Mouse (Mus musculus): Measurements from ENCODE around the gene Iqcc. TPM values are rescaled to one million over a fixed set of nuclear protein-coding genes. Genes with fewer than 3 reads are reported as not detected.
A peak's percentile ranks its signal among the peaks of the same experiment; 100 is the strongest.

Gene Iqcc
- polyA plus RNA-seq, 1 experiment, result 31.1 TPM

GRCm38 (mm10) chr4:129614093-129614492 lies 4.8 kb downstream of the Iqcc start, which contains the start of gene Dcdc2b:
Dcdc2b (minus strand) TSS chr4:129614257.
- Histone ChIP-seq H3K4me3 (replicated peaks; ENCODE audit: extremely low read depth, low read depth, low read length) (no peak within 1 kb of the TSS), H3K4me1 (ENCODE audit: control insufficient read depth, insufficient read depth, low read length) (no peaks in the 10 kb centered on the region)
- no peak for TF ChIP-seq POLR2A (IDR thresholded peaks at IDR 0.05; ENCODE audit: borderline replicate concordance, extremely low read depth, low read depth, low read length)
- no peak for TF ChIP-seq CTCF (IDR thresholded peaks at IDR 0.05; ENCODE audit: insufficient read depth, low read length)
- WGBS, result 63% methylated on average over 6 of the region's 6 CpGs
- DNase-seq, result peak; percentile 62

- no peaks in the 10 kb centered on the region for H3K4me1 ChIP-seq (ENCODE audit: control insufficient read depth, insufficient read depth, low read length)
- WGBS, result 56% methylated on average over 4 of the region's 4 CpGs
- no peak for DNase-seq
- TF ChIP-seq POLR2A (IDR thresholded peaks at IDR 0.05; ENCODE audit: borderline replicate concordance, extremely low read depth, low read depth, low read length), result no peak
- no peak for TF ChIP-seq CTCF (IDR thresholded peaks at IDR 0.05; ENCODE audit: insufficient read depth, low read length)
- H3K4me3 ChIP-seq (replicated peaks; ENCODE audit: extremely low read depth, low read depth, low read length), result no peak overlapping the region
Measured at GRCm38 (mm10) chr4:129610472-129610871, 8.4 kb downstream of the Iqcc start.

- no peak for DNase-seq
- H3K4me1 ChIP-seq (ENCODE audit: control insufficient read depth, insufficient read depth, low read length), result no peaks in the 10 kb centered on the region
- WGBS, result 66% methylated on average over 4 of the region's 4 CpGs
- H3K4me3 ChIP-seq (replicated peaks; ENCODE audit: extremely low read depth, low read depth, low read length), result no peak overlapping the region
- TF ChIP-seq POLR2A (IDR thresholded peaks at IDR 0.05; ENCODE audit: borderline replicate concordance, extremely low read depth, low read depth, low read length), result no peak
- TF ChIP-seq CTCF (IDR thresholded peaks at IDR 0.05; ENCODE audit: insufficient read depth, low read length), result no peak
Measured at GRCm38 (mm10) chr4:129610026-129610425, 8.9 kb downstream of the Iqcc start.

- no peak overlapping the region for H3K4me3 ChIP-seq (replicated peaks; ENCODE audit: extremely low read depth, low read depth, low read length)
- TF ChIP-seq POLR2A (IDR thresholded peaks at IDR 0.05; ENCODE audit: borderline replicate concordance, extremely low read depth, low read depth, low read length) (no peak), CTCF (IDR thresholded peaks at IDR 0.05; ENCODE audit: insufficient read depth, low read length) (no peak)
- DNase-seq, result no peak
- WGBS, result 68% methylated on average over 12 of the region's 12 CpGs
- no peaks in the 10 kb centered on the region for H3K4me1 ChIP-seq (ENCODE audit: control insufficient read depth, insufficient read depth, low read length)
Measured at GRCm38 (mm10) chr4:129609139-129609631, 9.7 kb downstream of the Iqcc start.

- TF ChIP-seq POLR2A (IDR thresholded peaks at IDR 0.05; ENCODE audit: borderline replicate concordance, extremely low read depth, low read depth, low read length) (peak; percentile 51; the same call in 1 of the 2 replicates), CTCF (IDR thresholded peaks at IDR 0.05; ENCODE audit: insufficient read depth, low read length) (peak; percentile 99)
- Histone ChIP-seq H3K4me3 (replicated peaks; ENCODE audit: extremely low read depth, low read depth, low read length) (no peak overlapping the region), H3K4me1 (ENCODE audit: control insufficient read depth, insufficient read depth, low read length) (no peaks in the 10 kb centered on the region)
- 27% methylated on average over 7 of the region's 7 CpGs for WGBS
- DNase-seq, result peak; percentile 70
Measured at GRCm38 (mm10) chr4:129608426-129609025, 10.4 kb downstream of the Iqcc start.

- DNase-seq, result peak; percentile 83
- peaks cover 4% of the 10 kb centered on the region; the same call in 1 of the 2 replicates for H3K4me1 ChIP-seq (ENCODE audit: control insufficient read depth, insufficient read depth, low read length)
- WGBS, result under 1% methylated on average over 74 of the region's 74 CpGs
- peak within 1 kb of the TSS; percentile 72 for H3K4me3 ChIP-seq (replicated peaks; ENCODE audit: extremely low read depth, low read depth, low read length)
- peak; percentile 85; the same call in 1 of the 2 replicates for TF ChIP-seq POLR2A (IDR thresholded peaks at IDR 0.05; ENCODE audit: borderline replicate concordance, extremely low read depth, low read depth, low read length)
- no peak for TF ChIP-seq CTCF (IDR thresholded peaks at IDR 0.05; ENCODE audit: insufficient read depth, low read length)
Measured at GRCm38 (mm10) chr4:129600233-129601158, 18.4 kb downstream of the Iqcc start, which contains the start of the genes Eif3i and Tmem234. Eif3i (minus strand) TSS chr4:129600648. Tmem234 (plus strand) TSS chr4:129600668.

GRCm38 (mm10) chr4:129588865-129589264 lies 30.0 kb downstream of the Iqcc start:
- DNase-seq, result no peak
- no peak overlapping the region for H3K4me3 ChIP-seq (replicated peaks; ENCODE audit: extremely low read depth, low read depth, low read length)
- TF ChIP-seq CTCF (IDR thresholded peaks at IDR 0.05; ENCODE audit: insufficient read depth, low read length), result no peak
- no peaks in the 10 kb centered on the region for H3K4me1 ChIP-seq (ENCODE audit: control insufficient read depth, insufficient read depth, low read length)
- WGBS, result 70% methylated on average over 4 of the region's 4 CpGs

GRCm38 (mm10) chr4:129586943-129587342 lies 32.0 kb downstream of the Iqcc start:
- WGBS, result 48% methylated on average over 1 of the region's 1 CpGs
- no peak for DNase-seq
- no peaks in the 10 kb centered on the region for H3K4me1 ChIP-seq (ENCODE audit: control insufficient read depth, insufficient read depth, low read length)
- H3K4me3 ChIP-seq (replicated peaks; ENCODE audit: extremely low read depth, low read depth, low read length), result no peak overlapping the region
- no peak for TF ChIP-seq POLR2A (IDR thresholded peaks at IDR 0.05; ENCODE audit: borderline replicate concordance, extremely low read depth, low read depth, low read length)
- no peak for TF ChIP-seq CTCF (IDR thresholded peaks at IDR 0.05; ENCODE audit: insufficient read depth, low read length)

GRCm38 (mm10) chr4:129585773-129586172 lies 33.1 kb downstream of the Iqcc start:
- TF ChIP-seq CTCF (IDR thresholded peaks at IDR 0.05; ENCODE audit: insufficient read depth, low read length), result no peak
- no peak for TF ChIP-seq POLR2A (IDR thresholded peaks at IDR 0.05; ENCODE audit: borderline replicate concordance, extremely low read depth, low read depth, low read length)

More at GRCm38 (mm10) chr4:129585773-129586172, 33.1 kb downstream of the Iqcc start:
- no peak for DNase-seq
- 84% methylated on average over 9 of the region's 9 CpGs for WGBS
- Histone ChIP-seq H3K4me3 (replicated peaks; ENCODE audit: extremely low read depth, low read depth, low read length) (no peak overlapping the region), H3K4me1 (ENCODE audit: control insufficient read depth, insufficient read depth, low read length) (no peaks in the 10 kb centered on the region)

All from lung, adult 2 months (tissue).